Mouse (Mus musculus) liver, embryonic 13.5 days (tissue): Measurements from ENCODE around the gene Pinlyp. TPM values are rescaled to one million over a fixed set of nuclear protein-coding genes. Genes with fewer than 3 reads are reported as not detected.
"Not testable (repeated sequence)": the region's sequence is repeated elsewhere in the genome, so short reads cannot be mapped to it uniquely, and the experiment has no call there.

Experiments
- ATAC-seq: fragments of 200-750 bp; cut with Nextera tagmentation; 2 replicates; pipeline ENCODE4 v1.8.0; 2017; ENCODE audit warnings: low read depth, mild to moderate bottlenecking, moderate number of reproducible peaks, moderate library complexity
- DNase-seq: peaks from one replicate; pipeline ENCODE4 v3.0.0; 2022
- H3K27ac ChIP-seq: fragments of 300-500 bp; sonication (generic); 2 replicates; pipeline ENCODE4 v1.5.1; 2015; ENCODE audit warnings: moderate library complexity, mild to moderate bottlenecking, inconsistent platforms
- H3K27me3 ChIP-seq: fragments of 300-500 bp; sonication (generic); 2 replicates; pipeline ENCODE4 v1.6.1; 2015; ENCODE audit warnings: mild to moderate bottlenecking, inconsistent platforms
- H3K36me3 ChIP-seq: fragments of 300-500 bp; sonication (generic); 2 replicates; pipeline ENCODE4 v1.6.1; 2015; ENCODE audit warnings: mild to moderate bottlenecking, inconsistent platforms
- H3K4me1 ChIP-seq: fragments of 300-500 bp; sonication (generic); replicated peaks from 2 replicates; pipeline ENCODE4 v1.6.1; 2015; ENCODE audit warnings: inconsistent platforms
- H3K4me2 ChIP-seq: fragments of 300-500 bp; sonication (generic); 2 replicates; pipeline ENCODE4 v1.6.1; 2015; ENCODE audit warnings: inconsistent platforms, mild to moderate bottlenecking, moderate library complexity
- H3K4me3 ChIP-seq: fragments of 300-500 bp; sonication (generic); replicated peaks from 2 replicates; pipeline ENCODE4 v1.5.1; 2015; ENCODE audit warnings: mild to moderate bottlenecking, inconsistent platforms
- H3K9ac ChIP-seq: fragments of 300-500 bp; sonication (generic); 2 replicates; pipeline ENCODE4 v1.6.1; 2015; ENCODE audit warnings: mild to moderate bottlenecking, inconsistent platforms
- H3K9me3 ChIP-seq: fragments of 300-500 bp; sonication (generic); replicated peaks from 2 replicates; pipeline ENCODE4 v1.6.1; 2016; ENCODE audit warnings: inconsistent platforms
- WGBS: fragments of 180-500 bp; shearing (Covaris S2); methylation state at CpG from one replicate; pipeline ENCODE4 v1.1.7; 2015; ENCODE audit not compliant: insufficient replicate concordance; 5-methylcytosine and 5-hydroxymethylcytosine counted together
- polyA plus RNA-seq: library from polyadenylated mRNA; unstranded; fragments of >200 nt; fragmentation: Nextera tagmentation; extraction: Ambion mirVana; gene quantifications from 2 replicates; pipeline ENCODE4 v1.2.1, GENCODE M21; 2015

Gene Pinlyp
- polyA plus RNA-seq, 1 experiment from 2014 or later = not detected

DNA sequence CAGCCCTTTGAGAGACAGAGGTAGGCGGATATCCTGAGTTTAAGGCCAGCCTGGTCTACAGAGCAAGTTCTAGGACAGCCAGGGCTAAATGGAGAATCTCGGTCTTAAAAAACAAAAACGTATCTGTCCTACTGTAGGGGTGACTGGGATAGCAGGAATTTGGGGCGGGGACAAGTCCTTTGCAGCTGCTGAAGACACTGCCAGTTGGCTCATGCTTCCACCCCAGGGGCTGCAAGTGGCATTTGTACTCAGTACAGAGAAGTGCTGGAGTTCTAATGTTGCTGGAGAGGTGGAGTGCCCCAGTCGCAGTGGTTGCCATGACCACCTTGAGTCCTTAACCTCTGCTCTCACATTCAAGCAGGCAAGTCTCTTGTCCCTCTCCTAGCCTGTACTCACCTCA lies 23.1 kb downstream of the Pinlyp start:
- H3K4me1 ChIP-seq = no peaks in the 10 kb centered on the region
- H3K4me3 ChIP-seq = no peak overlapping the region
- 45% methylated on average over 5 of the region's 5 CpGs for WGBS
- no peaks in the 10 kb centered on the region for H3K36me3 ChIP-seq
- no peak overlapping the region for H3K27ac ChIP-seq
- H3K4me2 ChIP-seq = no peak overlapping the region
- DNase-seq = no peak
- H3K27me3 ChIP-seq = 0 out of 2 replicates have a peak, but pooled peaks cover 8% of the 10 kb centered on the region
- H3K9me3 ChIP-seq = no peaks in the 10 kb centered on the region
- no peak for ATAC-seq
- H3K9ac ChIP-seq = no peak overlapping the region

DNA sequence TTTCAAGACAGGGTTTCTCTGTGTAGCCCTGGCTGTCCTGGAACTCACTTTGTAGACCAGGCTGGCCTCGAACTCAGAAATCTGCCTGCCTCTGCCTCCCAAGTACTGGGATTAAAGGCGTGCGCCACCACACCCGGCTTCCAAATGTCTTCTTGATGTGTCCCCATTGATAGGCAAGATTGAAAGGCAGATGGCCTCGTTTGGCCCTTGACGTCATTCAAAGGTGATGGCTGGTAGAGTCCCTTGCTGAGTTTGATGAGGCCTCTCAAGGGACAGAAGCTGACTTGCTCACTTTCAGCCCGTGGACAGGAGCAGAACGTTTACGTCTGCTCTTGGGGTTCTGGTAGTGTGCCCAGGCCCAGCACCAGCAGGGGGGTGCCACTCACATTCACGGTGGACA lies 25.9 kb downstream of the Pinlyp start:
- whole genome bisulfite sequencing = 74% methylated on average over 10 of the region's 10 CpGs
- H3K36me3 ChIP-seq, H3K4me2 ChIP-seq, H3K27me3 ChIP-seq, H3K9me3 ChIP-seq, H3K4me3 ChIP-seq, H3K27ac ChIP-seq, DNase-seq, ATAC-seq, H3K9ac ChIP-seq, H3K4me1 ChIP-seq: not testable (repeated sequence)

DNA sequence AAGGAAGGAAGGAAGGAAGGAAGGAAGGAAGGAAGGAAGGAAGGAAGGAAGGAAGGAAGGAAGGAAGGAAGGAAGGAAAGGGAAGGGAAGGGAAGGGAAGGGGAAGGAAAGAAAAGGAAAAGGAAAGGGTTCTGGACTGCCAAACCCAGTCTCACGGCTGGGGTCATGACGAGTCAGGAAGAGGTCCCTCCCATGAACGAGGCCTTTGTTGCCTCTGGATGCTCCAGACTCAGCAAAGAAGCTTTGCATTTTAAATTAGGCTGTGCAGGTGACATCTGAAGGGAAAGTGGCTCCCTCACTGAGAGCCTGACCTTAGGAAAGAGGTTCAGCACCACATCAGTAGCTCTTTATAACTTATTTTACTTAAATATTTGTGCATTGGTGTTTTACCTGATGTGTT lies 26.8 kb downstream of the Pinlyp start:
- no peak for DNase-seq
- H3K36me3 ChIP-seq = 0 out of 2 replicates have a peak, but pooled peaks cover 2% of the 10 kb centered on the region
- no peak overlapping the region for H3K4me2 ChIP-seq
- no peaks in the 10 kb centered on the region for H3K9me3 ChIP-seq
- no peak overlapping the region for H3K27ac ChIP-seq
- no peaks in the 10 kb centered on the region for H3K4me1 ChIP-seq
- 58% methylated on average over 3 of the region's 3 CpGs for WGBS
- H3K9ac ChIP-seq = no peak overlapping the region
- no peak for ATAC-seq
- H3K27me3 ChIP-seq = 0 out of 2 replicates have a peak, but pooled peaks cover 6% of the 10 kb centered on the region
- no peak overlapping the region for H3K4me3 ChIP-seq

DNA sequence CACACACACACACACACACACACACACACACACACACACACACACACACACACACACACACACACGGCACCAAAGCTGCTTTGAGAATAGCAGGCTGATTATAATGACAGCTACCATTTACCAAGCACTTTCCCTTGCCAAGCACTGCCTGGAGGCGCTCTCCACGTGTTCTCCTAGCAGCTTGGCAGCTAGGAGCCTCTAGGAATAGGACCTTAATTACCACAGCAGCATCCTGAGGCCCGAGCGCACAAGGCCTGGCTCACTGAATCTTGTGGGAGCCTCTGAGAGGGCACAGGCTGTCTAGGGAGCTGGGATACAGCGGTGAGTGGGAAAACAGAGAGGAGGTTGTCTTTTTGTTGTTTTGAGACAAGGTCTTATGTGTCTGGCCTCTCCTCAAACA lies 28.3 kb downstream of the Pinlyp start:
- H3K4me1 ChIP-seq = no peaks in the 10 kb centered on the region
- DNase-seq (no peak), ATAC-seq (no peak)
- 0 out of 2 replicates have a peak, but pooled peaks cover 2% of the 10 kb centered on the region for H3K36me3 ChIP-seq
- no peak overlapping the region for H3K9ac ChIP-seq
- H3K9me3 ChIP-seq = no peaks in the 10 kb centered on the region
- H3K4me3 ChIP-seq = no peak overlapping the region
- WGBS = 58% methylated on average over 6 of the region's 6 CpGs
- H3K27me3 ChIP-seq = no peaks in the 10 kb centered on the region
- H3K4me2 ChIP-seq = no peak overlapping the region
- H3K27ac ChIP-seq = no peak overlapping the region

DNA sequence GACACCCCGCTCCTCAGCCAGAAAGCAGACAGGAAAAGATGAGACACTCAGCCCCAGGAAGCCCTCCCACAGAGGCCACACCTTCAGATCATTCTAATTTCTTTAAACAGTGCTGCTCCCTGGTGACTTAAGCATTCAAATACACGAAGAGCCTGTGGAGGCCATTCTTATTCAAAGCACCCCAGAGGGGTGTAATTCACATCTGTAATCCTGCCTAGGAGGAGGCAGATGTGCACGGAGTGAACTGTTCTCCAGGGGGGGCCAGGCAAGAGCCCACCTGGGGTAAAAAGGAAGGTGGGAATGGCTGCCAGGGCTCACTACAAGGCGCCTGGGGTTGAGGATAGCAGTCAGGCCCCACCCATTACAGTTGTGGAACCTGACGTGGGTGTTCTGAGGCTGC lies 28.8 kb downstream of the Pinlyp start:
- H3K36me3 ChIP-seq = 0 out of 2 replicates have a peak, but pooled peaks cover 2% of the 10 kb centered on the region
- ATAC-seq = no peak
- no peak overlapping the region for H3K4me2 ChIP-seq

DNA sequence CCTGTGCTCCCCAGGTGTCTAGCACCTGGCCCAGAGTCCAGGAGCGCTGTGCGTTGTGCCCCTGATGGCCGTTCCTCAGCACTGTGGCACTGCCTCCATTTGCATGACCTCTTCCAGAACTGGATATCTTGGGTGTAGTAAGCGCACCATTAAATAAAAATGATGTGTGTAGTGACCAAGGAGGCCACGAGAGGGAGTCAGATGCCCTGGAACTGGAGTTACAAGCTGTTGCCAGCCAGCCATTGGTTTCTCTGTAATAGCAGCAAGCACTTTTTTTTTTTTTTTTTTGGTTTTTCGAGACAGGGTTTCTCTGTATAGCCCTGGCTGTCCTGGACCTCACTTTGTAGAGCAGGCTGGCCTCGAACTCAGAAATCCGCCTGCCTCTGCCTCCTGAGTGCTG lies 29.6 kb downstream of the Pinlyp start:
- not testable (repeated sequence) for H3K27ac ChIP-seq, H3K27me3 ChIP-seq, H3K9me3 ChIP-seq, H3K9ac ChIP-seq, H3K4me2 ChIP-seq, H3K4me1 ChIP-seq, DNase-seq, H3K36me3 ChIP-seq, ATAC-seq, H3K4me3 ChIP-seq
- WGBS = 69% methylated on average over 8 of the region's 8 CpGs

More for the DNA sequence above, 28.8 kb downstream of the Pinlyp start:
- Histone ChIP-seq H3K9me3 (no peaks in the 10 kb centered on the region), H3K9ac (no peak overlapping the region), H3K27ac (no peak overlapping the region), H3K27me3 (no peaks in the 10 kb centered on the region), H3K4me3 (no peak overlapping the region), H3K4me1 (no peaks in the 10 kb centered on the region)
- WGBS = 63% methylated on average over 5 of the region's 5 CpGs
- no peak for DNase-seq

DNA sequence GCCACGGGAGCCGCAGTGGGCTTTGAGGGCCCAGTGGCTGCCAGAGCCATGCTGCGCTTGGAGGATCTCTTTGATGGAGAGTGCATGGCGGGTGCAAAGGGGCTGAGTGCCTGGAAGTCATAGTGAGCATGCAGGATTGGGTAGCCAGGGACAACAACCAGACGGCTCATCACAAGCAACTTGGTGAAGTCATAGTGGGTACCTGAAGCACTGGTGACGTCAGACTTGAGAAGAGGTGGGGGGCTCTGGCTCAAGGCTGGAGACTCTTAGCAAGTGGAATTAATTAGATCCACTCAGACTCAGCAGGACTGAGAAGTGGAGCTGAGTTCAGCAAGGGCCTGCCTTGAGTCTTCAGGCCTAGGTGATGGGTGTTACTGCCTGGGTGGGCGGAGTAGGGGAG lies 33.6 kb downstream of the Pinlyp start, which contains the start of gene AC161166.1:
TSS of gene AC161166.1 (minus strand) at position 101 of the 400 bp plus-strand sequence.
- H3K9me3 ChIP-seq = no peaks in the 10 kb centered on the region
- H3K36me3 ChIP-seq = 0 out of 2 replicates have a peak, but pooled peaks cover 2% of the 10 kb centered on the region
- H3K27ac ChIP-seq = no peak within 1 kb of the TSS
- H3K4me2 ChIP-seq = no peak within 1 kb of the TSS
- no peak for DNase-seq
- H3K4me1 ChIP-seq = peaks cover 20% of the 10 kb centered on the region
- no peak within 1 kb of the TSS for H3K4me3 ChIP-seq
- no peak within 1 kb of the TSS for H3K9ac ChIP-seq
- no peak for ATAC-seq
- WGBS = 78% methylated on average over 7 of the region's 7 CpGs
- H3K27me3 ChIP-seq = no peaks in the 10 kb centered on the region

DNA sequence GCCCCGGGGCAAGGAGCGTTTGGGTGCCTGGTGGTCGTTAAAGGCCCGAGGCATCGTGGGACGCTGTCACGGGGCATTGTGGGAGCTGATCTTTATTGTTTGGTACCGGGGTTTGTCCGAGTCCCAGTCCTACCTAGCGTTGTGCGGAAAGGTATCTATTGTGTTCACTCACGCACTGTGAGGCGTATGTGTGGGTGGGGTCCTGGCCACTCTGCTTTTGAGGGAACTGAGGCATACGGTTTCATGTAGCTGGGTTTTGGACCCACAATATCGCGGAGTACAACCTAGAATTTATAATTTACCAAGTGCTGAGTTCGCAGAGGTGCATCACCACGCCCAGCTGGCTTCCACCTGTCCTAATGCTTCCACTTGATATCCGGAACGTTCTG lies 38.2 kb downstream of the Pinlyp start:
- H3K4me3 ChIP-seq = peak overlapping the region; percentile 77
- H3K9me3 ChIP-seq = no peaks in the 10 kb centered on the region
- H3K36me3 ChIP-seq = no peaks in the 10 kb centered on the region
- H3K27ac ChIP-seq = peak overlapping the region; percentile 81
- H3K9ac ChIP-seq = peak overlapping the region; percentile 90
- peak; percentile 26 for ATAC-seq
- WGBS = 2% methylated on average over 20 of the region's 20 CpGs
- no peak for DNase-seq
- peaks cover 34% of the 10 kb centered on the region for H3K27me3 ChIP-seq
- peak overlapping the region; percentile 95 for H3K4me2 ChIP-seq
- peaks cover 49% of the 10 kb centered on the region for H3K4me1 ChIP-seq

DNA sequence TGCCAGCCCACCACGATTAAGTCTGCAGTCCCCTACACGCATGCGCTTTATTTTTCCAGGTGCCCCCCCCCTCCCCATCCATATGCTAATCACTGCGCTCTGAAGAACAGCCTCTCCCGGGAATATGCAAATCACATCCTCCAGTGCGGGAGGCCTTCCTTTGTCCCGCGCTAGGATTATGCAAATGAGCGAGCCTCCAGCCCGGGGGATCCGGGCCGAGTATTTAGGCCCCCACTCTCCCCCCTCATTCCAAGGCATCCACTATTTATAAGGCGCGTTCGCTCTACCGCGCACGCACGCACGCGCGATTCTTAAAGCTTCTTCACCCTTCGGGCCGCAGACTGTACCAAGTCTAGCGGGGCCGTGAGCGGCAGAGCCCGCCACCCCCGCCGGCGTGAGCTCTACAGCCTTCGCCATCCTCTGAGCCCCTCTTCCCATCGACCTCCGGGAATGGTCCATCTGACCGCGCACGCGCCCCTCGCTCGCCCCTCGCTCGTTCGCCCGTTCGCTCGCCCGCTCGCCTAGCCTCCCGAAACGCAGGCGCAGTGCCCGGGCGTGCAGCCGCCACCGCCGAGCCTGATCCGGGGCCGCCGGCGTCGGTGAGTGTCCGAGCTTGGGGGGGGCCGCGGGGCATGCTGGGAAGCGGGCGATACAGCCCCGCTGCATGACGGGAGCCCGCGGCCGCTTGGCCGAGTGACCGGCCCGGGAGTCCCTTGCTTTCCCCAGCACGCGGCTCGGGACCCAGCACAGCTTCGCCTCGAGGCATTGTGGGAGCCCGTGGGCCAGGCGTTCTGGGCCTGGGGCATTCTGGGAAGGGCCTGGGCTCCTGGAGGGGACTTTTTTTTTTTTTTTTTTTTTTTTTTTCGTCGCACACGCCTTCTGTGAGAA lies 38.8 kb downstream of the Pinlyp start, which contains the start of gene Zfp428:
TSS of gene Zfp428 (plus strand) at position 169 of the 888 bp plus-strand sequence.
- peak; percentile 67 for DNase-seq
- H3K9me3 ChIP-seq = no peaks in the 10 kb centered on the region
- H3K27ac ChIP-seq = peak within 1 kb of the TSS; percentile 81
- H3K4me2 ChIP-seq = peak within 1 kb of the TSS; percentile 95
- H3K27me3 ChIP-seq = peaks cover 40% of the 10 kb centered on the region
- no peaks in the 10 kb centered on the region for H3K36me3 ChIP-seq
- peak within 1 kb of the TSS; percentile 90 for H3K9ac ChIP-seq
- H3K4me3 ChIP-seq = peak within 1 kb of the TSS; percentile 77
- WGBS = under 1% methylated on average over 84 of the region's 84 CpGs
- ATAC-seq = peak; percentile 82
- H3K4me1 ChIP-seq = peaks cover 49% of the 10 kb centered on the region

DNA sequence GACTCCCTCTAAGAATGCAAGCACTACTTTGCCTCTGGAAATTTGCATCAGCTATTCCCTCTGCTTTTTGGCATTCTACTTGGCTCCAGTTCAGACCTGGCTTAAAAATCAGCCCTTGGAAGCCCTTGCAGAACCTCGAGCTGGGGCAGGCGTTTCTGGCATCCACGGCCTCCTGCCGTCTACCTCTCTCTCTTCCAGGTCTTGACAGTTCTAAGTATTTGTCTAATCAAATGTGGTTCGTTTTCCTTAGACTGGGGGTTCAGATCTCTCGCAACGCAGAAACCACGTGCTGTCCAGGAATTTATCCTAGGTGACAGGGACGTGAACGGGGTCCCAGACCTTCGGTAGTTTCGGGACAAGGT lies 39.5 kb downstream of the Pinlyp start:
- DNase-seq (no peak), ATAC-seq (no peak)
- Histone ChIP-seq H3K36me3 (no peaks in the 10 kb centered on the region), H3K27me3 (peaks cover 46% of the 10 kb centered on the region), H3K4me2 (peak overlapping the region; percentile 95), H3K4me1 (peaks cover 49% of the 10 kb centered on the region), H3K4me3 (peak overlapping the region; percentile 77), H3K9ac (peak overlapping the region; percentile 90), H3K27ac (peak overlapping the region; percentile 81; the same call in 1 of the 2 replicates), H3K9me3 (no peaks in the 10 kb centered on the region)
- WGBS = 5% methylated on average over 12 of the region's 12 CpGs

DNA sequence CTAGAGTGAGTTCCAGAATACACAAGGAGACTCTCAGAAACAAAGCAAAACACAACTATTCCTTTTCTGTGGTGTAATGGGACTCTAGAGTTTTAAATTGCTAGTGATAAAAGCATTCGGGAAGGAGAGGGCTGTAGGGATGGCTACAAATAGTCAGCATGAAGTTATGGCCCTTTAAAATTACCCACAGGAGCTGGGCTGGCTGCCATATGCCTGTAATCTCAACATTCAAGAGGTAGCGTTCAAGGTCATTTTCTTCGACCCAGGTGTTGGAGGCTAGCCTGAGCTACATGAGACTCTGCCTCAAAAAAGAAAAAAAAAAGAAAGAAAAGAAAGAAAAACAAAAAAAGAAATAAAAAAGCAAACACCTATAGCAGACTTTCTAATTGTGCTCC lies 39.9 kb downstream of the Pinlyp start:
- Histone ChIP-seq H3K4me2 (peak overlapping the region; percentile 95), H3K9me3 (no peaks in the 10 kb centered on the region), H3K9ac (peak overlapping the region; percentile 90; the same call in 1 of the 2 replicates), H3K27ac (0 out of 2 replicates have a peak overlapping the region, but pooled peaks have one; percentile 16), H3K36me3 (no peaks in the 10 kb centered on the region), H3K4me3 (peak overlapping the region; percentile 77), H3K27me3 (peaks cover 50% of the 10 kb centered on the region), H3K4me1 (peaks cover 51% of the 10 kb centered on the region)
- DNase-seq (no peak), ATAC-seq (no peak)
- WGBS = 54% methylated on average over 3 of the region's 3 CpGs
